Mouse (Mus musculus): Measurements from ENCODE around the gene E130309D02Rik. TPM values are rescaled to one million over a fixed set of nuclear protein-coding genes. Genes with fewer than 3 reads are reported as not detected.
A peak's percentile ranks its signal among the peaks of the same experiment; 100 is the strongest.

E130309D02Rik gene
- 17.7 and 18.4 TPM in 2 replicates for polyA plus RNA-seq (2014; fragmentation: Nextera tagmentation; extraction: Ambion mirVana)

DNA sequence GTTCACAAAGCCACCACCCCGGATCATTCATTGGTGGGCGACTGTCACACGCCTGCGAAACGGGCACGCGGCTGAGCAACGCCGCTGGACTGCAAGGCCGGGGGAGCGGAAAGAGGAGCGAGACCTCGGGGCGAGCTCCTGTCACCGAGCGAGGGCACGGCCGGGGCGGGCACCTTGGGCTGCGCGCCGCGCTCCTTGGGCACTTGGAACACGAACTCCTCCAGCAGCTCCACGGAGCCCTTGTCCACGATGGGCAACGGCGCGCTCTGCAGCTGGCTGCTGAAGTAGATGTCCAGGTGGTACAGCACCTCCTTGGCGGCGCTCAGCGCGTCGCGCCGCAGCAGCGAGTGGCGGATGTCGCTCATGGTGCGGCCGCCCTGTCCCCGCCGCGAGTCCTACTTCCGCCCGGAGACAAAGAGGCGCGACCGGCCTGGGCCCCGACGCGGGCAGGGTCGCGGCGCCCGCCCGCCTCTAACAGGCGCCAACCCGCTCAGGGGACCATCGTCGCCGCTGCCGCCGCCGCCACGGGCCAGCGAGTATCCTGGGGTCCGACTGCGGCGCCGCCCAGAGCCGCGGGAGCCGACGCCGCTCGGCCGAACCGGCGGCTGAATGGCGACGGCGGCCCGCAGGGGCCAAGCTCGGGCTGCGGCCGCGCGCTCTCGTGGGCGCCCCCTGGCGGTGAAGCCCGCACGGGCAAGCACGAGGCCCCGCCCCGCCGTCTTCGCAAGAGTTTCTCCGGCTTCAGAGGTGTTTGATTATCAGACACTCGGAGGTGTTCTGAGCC, at the start of gene E130309D02Rik:
E130309D02Rik (minus strand) TSS at position 631 of the 784 bp plus-strand sequence.
- H3K36me3 ChIP-seq (ENCODE audit: control insufficient read depth, insufficient read depth, low read length) = peaks cover 78% of the 10 kb centered on the region
- WGBS = under 1% methylated on average over 94 of the region's 101 CpGs
- H3K4me3 ChIP-seq (ENCODE audit: control insufficient read depth in 1 of 2, insufficient read depth in 1 of 2, low read depth in 1 of 2, low read length in 2 of 2) = peak within 1 kb of the TSS; percentile 61 to 84
- H3K27me3 ChIP-seq (ENCODE audit: control insufficient read depth, insufficient read depth, low read length) = no peaks in the 10 kb centered on the region
- H3K9ac ChIP-seq (ENCODE audit: low read length) = peak within 1 kb of the TSS; percentile 91
- peak within 1 kb of the TSS; percentile 64 to 92 for H3K27ac ChIP-seq (replicated peaks in 1 of 2; ENCODE audit: control insufficient read depth in 1 of 2, insufficient read depth in 1 of 2, low read depth in 2 of 2, low read length in 2 of 2)
- H3K4me2 ChIP-seq (ENCODE audit: low read length) = peak within 1 kb of the TSS; percentile 94
- peak; percentile 76 for ATAC-seq (ENCODE audit: insufficient number of reproducible peaks, insufficient read depth, low FRiP score, low read depth)
- H3K9me3 ChIP-seq (ENCODE audit: control insufficient read depth, low read length) = no peaks in the 10 kb centered on the region
- peaks cover 6 to 14% of the 10 kb centered on the region in 2 experiments for H3K4me1 ChIP-seq (ENCODE audit: control insufficient read depth in 2 of 2, insufficient read depth in 2 of 2, low read length in 2 of 2)

GRCm38 (mm10) chr5:143363678-143364615, 48.8 kb upstream of the E130309D02Rik start:
- peak; percentile 57; the same call in 1 of the 2 replicates for ATAC-seq (ENCODE audit: insufficient number of reproducible peaks, insufficient read depth, low FRiP score, low read depth)
- Histone ChIP-seq H3K9me3 (ENCODE audit: control insufficient read depth, low read length) (no peaks in the 10 kb centered on the region), H3K4me1 (ENCODE audit: control insufficient read depth in 2 of 2, insufficient read depth in 2 of 2, low read length in 2 of 2) (peaks cover 2 to 10% of the 10 kb centered on the region in 2 experiments; a peak in 2 of 4 replicates), H3K4me3 (ENCODE audit: control insufficient read depth in 1 of 2, insufficient read depth in 1 of 2, low read depth in 1 of 2, low read length in 2 of 2) (peak overlapping the region; percentile 43 to 52), H3K27me3 (ENCODE audit: control insufficient read depth, insufficient read depth, low read length) (peaks cover 26% of the 10 kb centered on the region), H3K4me2 (ENCODE audit: low read length) (peak overlapping the region; percentile 96), H3K36me3 (ENCODE audit: control insufficient read depth, insufficient read depth, low read length) (no peaks in the 10 kb centered on the region), H3K27ac (replicated peaks in 1 of 2; ENCODE audit: control insufficient read depth in 1 of 2, insufficient read depth in 1 of 2, low read depth in 2 of 2, low read length in 2 of 2) (no peak overlapping the region), H3K9ac (ENCODE audit: low read length) (peak overlapping the region; percentile 68)
- 0% methylated on average over 47 of the region's 47 CpGs for WGBS

DNA sequence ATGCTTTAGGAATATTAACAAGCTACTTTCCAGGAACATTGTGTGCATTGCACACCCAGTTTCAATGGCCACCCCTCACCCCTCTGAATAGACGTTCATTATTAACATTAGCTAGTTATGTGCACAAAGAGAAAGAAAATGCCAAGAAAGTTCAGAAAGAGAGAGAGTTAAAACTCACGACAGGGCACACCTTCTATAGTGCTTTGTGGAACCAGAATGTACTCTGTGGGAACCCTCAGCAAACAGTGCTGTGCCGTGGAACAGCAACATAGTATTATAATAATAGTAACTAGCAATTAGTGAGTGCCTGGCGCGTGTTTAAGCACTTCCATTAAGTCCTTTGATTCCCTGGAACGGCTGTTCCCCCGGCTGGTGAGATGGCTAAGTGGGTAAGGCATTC, 46.3 kb upstream of the E130309D02Rik start:
- H3K4me1 ChIP-seq (ENCODE audit: control insufficient read depth in 2 of 2, insufficient read depth in 2 of 2, low read length in 2 of 2) = peaks cover 2 to 15% of the 10 kb centered on the region in 2 experiments; a peak in 3 of 4 replicates
- no peak overlapping the region for H3K4me3 ChIP-seq (ENCODE audit: control insufficient read depth in 1 of 2, insufficient read depth in 1 of 2, low read depth in 1 of 2, low read length in 2 of 2)
- no peak overlapping the region for H3K4me2 ChIP-seq (ENCODE audit: low read length)
- peaks cover 35% of the 10 kb centered on the region for H3K27me3 ChIP-seq (ENCODE audit: control insufficient read depth, insufficient read depth, low read length)
- H3K36me3 ChIP-seq (ENCODE audit: control insufficient read depth, insufficient read depth, low read length) = no peaks in the 10 kb centered on the region
- WGBS = 64% methylated on average over 7 of the region's 7 CpGs
- H3K27ac ChIP-seq (replicated peaks in 1 of 2; ENCODE audit: control insufficient read depth in 1 of 2, insufficient read depth in 1 of 2, low read depth in 2 of 2, low read length in 2 of 2) = no peak overlapping the region
- ATAC-seq (ENCODE audit: insufficient number of reproducible peaks, insufficient read depth, low FRiP score, low read depth) = no peak
- H3K9me3 ChIP-seq (ENCODE audit: control insufficient read depth, low read length) = no peaks in the 10 kb centered on the region
- no peak overlapping the region for H3K9ac ChIP-seq (ENCODE audit: low read length)

GRCm38 (mm10) chr5:143360000-143360399, 44.8 kb upstream of the E130309D02Rik start:
- no peak for ATAC-seq (ENCODE audit: insufficient number of reproducible peaks, insufficient read depth, low FRiP score, low read depth)
- Histone ChIP-seq H3K4me2 (ENCODE audit: low read length) (no peak overlapping the region), H3K9me3 (ENCODE audit: control insufficient read depth, low read length) (no peaks in the 10 kb centered on the region), H3K27ac (replicated peaks in 1 of 2; ENCODE audit: control insufficient read depth in 1 of 2, insufficient read depth in 1 of 2, low read depth in 2 of 2, low read length in 2 of 2) (no peak overlapping the region), H3K4me1 (ENCODE audit: control insufficient read depth in 2 of 2, insufficient read depth in 2 of 2, low read length in 2 of 2) (peaks cover 2 to 15% of the 10 kb centered on the region in 2 experiments; a peak in 3 of 4 replicates), H3K9ac (ENCODE audit: low read length) (no peak overlapping the region), H3K27me3 (ENCODE audit: control insufficient read depth, insufficient read depth, low read length) (peaks cover 36% of the 10 kb centered on the region), H3K36me3 (ENCODE audit: control insufficient read depth, insufficient read depth, low read length) (no peaks in the 10 kb centered on the region), H3K4me3 (ENCODE audit: control insufficient read depth in 1 of 2, insufficient read depth in 1 of 2, low read depth in 1 of 2, low read length in 2 of 2) (no peak overlapping the region)
- WGBS = 55% methylated on average over 5 of the region's 5 CpGs

DNA sequence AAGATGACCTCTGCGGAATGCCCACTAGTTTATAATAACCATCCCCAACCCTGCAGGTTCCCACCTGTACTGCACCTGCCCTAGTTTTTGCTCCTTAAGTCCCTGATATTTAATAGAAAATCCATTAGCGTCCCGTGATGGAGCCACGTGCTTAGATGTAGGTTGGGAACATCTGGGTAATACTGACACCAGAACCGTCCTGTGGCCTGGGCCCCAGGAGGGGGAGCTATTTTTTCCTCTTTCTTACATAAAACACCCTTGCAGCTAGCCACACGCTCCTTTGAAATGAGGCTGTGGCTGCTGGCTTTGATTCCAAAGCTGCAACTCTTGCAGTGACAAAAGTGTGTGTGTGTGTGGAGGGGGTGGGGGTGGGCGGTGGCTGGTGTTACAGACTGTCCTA, 44.1 kb upstream of the E130309D02Rik start:
- Histone ChIP-seq H3K27ac (replicated peaks in 1 of 2; ENCODE audit: control insufficient read depth in 1 of 2, insufficient read depth in 1 of 2, low read depth in 2 of 2, low read length in 2 of 2) (no peak overlapping the region), H3K9me3 (ENCODE audit: control insufficient read depth, low read length) (no peaks in the 10 kb centered on the region), H3K4me1 (ENCODE audit: control insufficient read depth in 2 of 2, insufficient read depth in 2 of 2, low read length in 2 of 2) (peaks cover 2 to 10% of the 10 kb centered on the region in 2 experiments; a peak in 3 of 4 replicates), H3K4me2 (ENCODE audit: low read length) (no peak overlapping the region), H3K27me3 (ENCODE audit: control insufficient read depth, insufficient read depth, low read length) (peaks cover 34% of the 10 kb centered on the region), H3K9ac (ENCODE audit: low read length) (no peak overlapping the region), H3K36me3 (ENCODE audit: control insufficient read depth, insufficient read depth, low read length) (no peaks in the 10 kb centered on the region), H3K4me3 (ENCODE audit: control insufficient read depth in 1 of 2, insufficient read depth in 1 of 2, low read depth in 1 of 2, low read length in 2 of 2) (no peak overlapping the region)
- WGBS = 29% methylated on average over 7 of the region's 7 CpGs
- no peak for ATAC-seq (ENCODE audit: insufficient number of reproducible peaks, insufficient read depth, low FRiP score, low read depth)

DNA sequence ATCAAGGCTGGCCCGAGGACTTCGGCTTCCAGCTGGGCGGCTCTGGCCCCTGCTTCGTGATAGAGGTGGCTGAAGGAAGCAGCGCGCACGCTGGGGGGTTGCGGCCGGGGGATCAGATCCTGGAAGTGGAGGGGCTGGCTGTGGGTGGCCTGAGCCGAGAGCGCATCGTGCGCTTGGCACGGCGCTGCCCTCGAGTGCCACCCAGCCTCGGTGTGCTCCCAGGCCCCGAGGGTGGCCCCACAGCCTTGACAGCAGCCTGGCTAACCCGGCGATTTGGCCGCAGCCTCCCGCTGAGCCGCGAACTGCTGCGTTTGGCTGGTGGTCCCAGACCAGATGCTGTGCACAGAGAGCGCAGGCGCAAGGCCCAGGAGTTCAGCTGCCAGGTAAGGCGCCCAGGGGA, 42.4 kb upstream of the E130309D02Rik start:
- H3K4me2 ChIP-seq (ENCODE audit: low read length) = peak overlapping the region; percentile 52
- no peak overlapping the region for H3K9ac ChIP-seq (ENCODE audit: low read length)
- no peak overlapping the region for H3K27ac ChIP-seq (replicated peaks in 1 of 2; ENCODE audit: control insufficient read depth in 1 of 2, insufficient read depth in 1 of 2, low read depth in 2 of 2, low read length in 2 of 2)
- H3K36me3 ChIP-seq (ENCODE audit: control insufficient read depth, insufficient read depth, low read length) = no peaks in the 10 kb centered on the region
- peak overlapping the region in 1 of 2 experiments; percentile 18; a peak in 2 of 4 replicates for H3K4me3 ChIP-seq (ENCODE audit: control insufficient read depth in 1 of 2, insufficient read depth in 1 of 2, low read depth in 1 of 2, low read length in 2 of 2)
- H3K4me1 ChIP-seq (ENCODE audit: control insufficient read depth in 2 of 2, insufficient read depth in 2 of 2, low read length in 2 of 2) = peaks cover 0 to 5% of the 10 kb centered on the region in 2 experiments; a peak in 2 of 4 replicates
- H3K27me3 ChIP-seq (ENCODE audit: control insufficient read depth, insufficient read depth, low read length) = peaks cover 32% of the 10 kb centered on the region
- WGBS = 4% methylated on average over 28 of the region's 28 CpGs
- ATAC-seq (ENCODE audit: insufficient number of reproducible peaks, insufficient read depth, low FRiP score, low read depth) = no peak
- H3K9me3 ChIP-seq (ENCODE audit: control insufficient read depth, low read length) = peaks cover 7% of the 10 kb centered on the region; the same call in 1 of the 2 replicates

DNA sequence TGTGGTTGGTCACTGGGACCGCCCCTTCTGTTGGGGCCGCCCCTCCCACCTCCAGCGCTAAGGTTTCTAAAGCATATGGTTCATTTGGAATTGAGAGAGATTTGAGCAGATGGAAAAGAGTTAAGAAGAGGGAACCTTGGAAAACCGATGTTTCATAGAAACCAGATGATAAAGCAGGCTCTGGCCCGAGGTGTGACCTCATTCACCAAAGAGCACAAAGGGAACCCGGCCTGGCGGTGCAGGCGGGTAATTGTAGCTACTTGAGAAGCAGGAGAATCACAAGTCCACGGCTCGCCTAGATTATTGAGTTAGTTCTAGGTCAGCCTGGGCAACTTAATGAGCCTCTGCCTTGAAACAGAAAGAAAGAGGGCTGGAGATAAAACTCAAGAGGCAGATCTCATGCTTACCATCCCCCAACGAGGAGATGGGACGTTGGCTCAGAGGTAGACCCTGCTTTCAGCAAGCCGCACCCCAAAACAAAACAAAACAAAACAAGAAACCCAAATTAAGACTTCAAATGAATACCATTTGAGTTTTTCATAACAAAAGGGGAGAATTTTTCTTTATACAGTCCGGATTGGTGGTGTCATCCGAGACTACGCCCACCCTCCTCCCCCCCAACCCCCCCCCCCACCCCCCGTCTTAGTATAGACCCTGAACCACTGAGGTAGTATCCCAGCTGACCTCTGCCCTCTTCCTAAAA, 41.7 kb upstream of the E130309D02Rik start, which contains the start of gene Grid2ip:
Grid2ip (plus strand) TSS at position 653 of the 703 bp plus-strand sequence.
- Histone ChIP-seq H3K9me3 (ENCODE audit: control insufficient read depth, low read length) (peaks cover 9% of the 10 kb centered on the region; the same call in 1 of the 2 replicates), H3K9ac (ENCODE audit: low read length) (no peak within 1 kb of the TSS), H3K4me2 (ENCODE audit: low read length) (peak within 1 kb of the TSS; percentile 52), H3K4me3 (ENCODE audit: control insufficient read depth in 1 of 2, insufficient read depth in 1 of 2, low read depth in 1 of 2, low read length in 2 of 2) (peak within 1 kb of the TSS in 1 of 2 experiments; percentile 18; a peak in 2 of 4 replicates), H3K27me3 (ENCODE audit: control insufficient read depth, insufficient read depth, low read length) (peaks cover 30% of the 10 kb centered on the region), H3K27ac (replicated peaks in 1 of 2; ENCODE audit: control insufficient read depth in 1 of 2, insufficient read depth in 1 of 2, low read depth in 2 of 2, low read length in 2 of 2) (no peak within 1 kb of the TSS), H3K4me1 (ENCODE audit: control insufficient read depth in 2 of 2, insufficient read depth in 2 of 2, low read length in 2 of 2) (peaks cover 0 to 5% of the 10 kb centered on the region in 2 experiments; a peak in 2 of 4 replicates), H3K36me3 (ENCODE audit: control insufficient read depth, insufficient read depth, low read length) (no peaks in the 10 kb centered on the region)
- ATAC-seq (ENCODE audit: insufficient number of reproducible peaks, insufficient read depth, low FRiP score, low read depth) = no peak
- 17% methylated on average over 16 of the region's 17 CpGs for WGBS
